Mouse (Mus musculus) urinary bladder, adult 2 months (tissue): ENCODE measurements at regions not wholly inside any gene's neighbourhood (a gene's known extent, or its start where the extent isn't known, plus 50 kb on each side); places are given as distances from the start of the nearest gene placed in this dataset.

Experiments
- DNase-seq: peaks from one replicate; pipeline ENCODE4 v3.0.0; 2022; ENCODE audit warnings: low spot score

GRCm38 (mm10) chr14:76245063-76245396 is 134.3 kb downstream of the Nufip1 start:
- no peak for DNase-seq

- no peak for DNase-seq
Observed at GRCm38 (mm10) chr14:76247664-76248063, 137.0 kb downstream of the Nufip1 start.

GRCm38 (mm10) chr14:76253850-76254249 is 143.2 kb downstream of the Nufip1 start:
- DNase-seq: no peak

GRCm38 (mm10) chr14:76254565-76255501 is 144.1 kb downstream of the Nufip1 start:
- no peak for DNase-seq

GRCm38 (mm10) chr14:76255971-76256370 is 145.3 kb downstream of the Nufip1 start:
- DNase-seq: no peak

GRCm38 (mm10) chr14:76258626-76259025 is 147.9 kb downstream of the Nufip1 start:
- DNase-seq: no peak

- no peak for DNase-seq
Observed at GRCm38 (mm10) chr14:76260628-76261293, 150.1 kb downstream of the Nufip1 start.

GRCm38 (mm10) chr14:76263682-76264081 is 151.1 kb upstream of the Tsc22d1 start:
- DNase-seq: no peak

GRCm38 (mm10) chr14:76265819-76266218 is 148.9 kb upstream of the Tsc22d1 start:
- DNase-seq: no peak

GRCm38 (mm10) chr14:76266249-76266648 is 148.5 kb upstream of the Tsc22d1 start:
- no peak for DNase-seq

GRCm38 (mm10) chr14:76267091-76267490 is 147.7 kb upstream of the Tsc22d1 start:
- no peak for DNase-seq

- DNase-seq: no peak
Observed at GRCm38 (mm10) chr14:76271190-76271589, 143.6 kb upstream of the Tsc22d1 start.

- no peak for DNase-seq
Observed at GRCm38 (mm10) chr14:76272840-76273239, 141.9 kb upstream of the Tsc22d1 start.

GRCm38 (mm10) chr14:76276655-76277054 is 138.1 kb upstream of the Tsc22d1 start:
- no peak for DNase-seq

GRCm38 (mm10) chr14:76278751-76279450 is 135.9 kb upstream of the Tsc22d1 start:
- no peak for DNase-seq

- no peak for DNase-seq
Observed at GRCm38 (mm10) chr14:76279561-76279960, 135.2 kb upstream of the Tsc22d1 start.

GRCm38 (mm10) chr14:76281867-76282266 is 132.9 kb upstream of the Tsc22d1 start:
- no peak for DNase-seq

GRCm38 (mm10) chr14:76287768-76288167 is 127.0 kb upstream of the Tsc22d1 start:
- DNase-seq: no peak

GRCm38 (mm10) chr14:76290401-76291018 is 124.3 kb upstream of the Tsc22d1 start:
- DNase-seq: no peak

- DNase-seq: no peak
Observed at GRCm38 (mm10) chr14:76292211-76292610, 122.5 kb upstream of the Tsc22d1 start.

GRCm38 (mm10) chr14:76295411-76296169 is 119.2 kb upstream of the Tsc22d1 start:
- no peak for DNase-seq
